Mouse (Mus musculus) limb, embryonic 10.5 days (tissue): ENCODE results near the gene Zfp607b. TPM values are rescaled to one million over a fixed set of nuclear protein-coding genes. Genes with fewer than 3 reads are reported as not detected.

Experiments used
- DNase-seq: peaks from one replicate; pipeline ENCODE4 v3.0.0-alpha.2; 2017; ENCODE audit warnings: low spot score
- H3K27ac ChIP-seq: fragments of 300-500 bp; sonication (generic); 2 replicates; pipeline ENCODE4 v1.5.1; 2016; ENCODE audit warnings: mild to moderate bottlenecking
- H3K27me3 ChIP-seq: fragments of 300-500 bp; sonication (generic); 2 replicates; pipeline ENCODE4 v1.6.1; 2016; ENCODE audit warnings: low read depth, mild to moderate bottlenecking; ENCODE audit not compliant: poor library complexity, severe bottlenecking
- H3K36me3 ChIP-seq: fragments of 300-500 bp; sonication (generic); 2 replicates; pipeline ENCODE4 v1.6.1; 2016; ENCODE audit warnings: mild to moderate bottlenecking, moderate library complexity
- H3K4me1 ChIP-seq: fragments of 300-500 bp; sonication (generic); 2 replicates; pipeline ENCODE4 v1.6.1; 2016
- H3K4me3 ChIP-seq: fragments of 300-500 bp; sonication (generic); 2 replicates; pipeline ENCODE4 v1.5.1; 2016; ENCODE audit warnings: mild to moderate bottlenecking, moderate library complexity
- H3K9me3 ChIP-seq: fragments of 300-500 bp; sonication (generic); replicated peaks from 2 replicates; pipeline ENCODE4 v1.6.1; 2016; ENCODE audit warnings: mild to moderate bottlenecking
- WGBS: fragments of 180-500 bp; shearing (Covaris S2); methylation state at CpG from one replicate; pipeline ENCODE4 v1.1.7; 2016; 5-methylcytosine and 5-hydroxymethylcytosine counted together
- polyA plus RNA-seq: library from polyadenylated mRNA; unstranded; fragments of >200 nt; fragmentation: Nextera tagmentation; extraction: Ambion mirVana; gene quantifications from 2 replicates; pipeline ENCODE4 v1.2.1, GENCODE M21; 2016

Zfp607b gene
- polyA plus RNA-seq, 1 experiment from 2014 or later, result 3.3 TPM

- peak overlapping the region; percentile 84 for H3K27ac ChIP-seq
- H3K4me3 ChIP-seq, result peak overlapping the region; percentile 58
- WGBS, result 50% methylated on average over 14 of the region's 14 CpGs
- no peaks in the 10 kb centered on the region for H3K27me3 ChIP-seq
- no peaks in the 10 kb centered on the region for H3K9me3 ChIP-seq
- peaks cover 12% of the 10 kb centered on the region for H3K4me1 ChIP-seq
- peak; percentile 34 for DNase-seq
- no peaks in the 10 kb centered on the region for H3K36me3 ChIP-seq
Observed at GRCm38 (mm10) chr7:27688246-27688788, 823 bp upstream of the Zfp607b start.

GRCm38 (mm10) chr7:27691076-27691475, 1.9 kb downstream of the Zfp607b start:
- no peak overlapping the region for H3K27ac ChIP-seq
- H3K36me3 ChIP-seq, result no peaks in the 10 kb centered on the region
- no peaks in the 10 kb centered on the region for H3K27me3 ChIP-seq
- WGBS, result 49% methylated on average over 5 of the region's 5 CpGs
- H3K9me3 ChIP-seq, result no peaks in the 10 kb centered on the region
- peaks cover 12% of the 10 kb centered on the region for H3K4me1 ChIP-seq
- no peak overlapping the region for H3K4me3 ChIP-seq
- peak; percentile 36 for DNase-seq

GRCm38 (mm10) chr7:27696711-27697110, 7.6 kb downstream of the Zfp607b start:
- 40% methylated on average over 3 of the region's 3 CpGs for WGBS
- Histone ChIP-seq H3K4me3 (no peak overlapping the region), H3K36me3 (no peaks in the 10 kb centered on the region), H3K4me1 (no peaks in the 10 kb centered on the region), H3K27ac (no peak overlapping the region), H3K27me3 (no peaks in the 10 kb centered on the region), H3K9me3 (no peaks in the 10 kb centered on the region)
- no peak for DNase-seq

GRCm38 (mm10) chr7:27710402-27710801, 21.3 kb downstream of the Zfp607b start:
- no peaks in the 10 kb centered on the region for H3K9me3 ChIP-seq
- no peak for DNase-seq
- H3K27me3 ChIP-seq, result no peaks in the 10 kb centered on the region
- 88% methylated on average over 7 of the region's 7 CpGs for WGBS
- no peaks in the 10 kb centered on the region for H3K36me3 ChIP-seq
- H3K4me1 ChIP-seq, result no peaks in the 10 kb centered on the region
- H3K27ac ChIP-seq, result no peak overlapping the region
- H3K4me3 ChIP-seq, result no peak overlapping the region

- Histone ChIP-seq H3K27me3 (no peaks in the 10 kb centered on the region), H3K27ac (no peak overlapping the region), H3K36me3 (no peaks in the 10 kb centered on the region), H3K9me3 (no peaks in the 10 kb centered on the region), H3K4me1 (no peaks in the 10 kb centered on the region), H3K4me3 (no peak overlapping the region)
- 91% methylated on average over 8 of the region's 8 CpGs for WGBS
- DNase-seq, result no peak
Observed at GRCm38 (mm10) chr7:27721951-27722350, 32.8 kb downstream of the Zfp607b start.

GRCm38 (mm10) chr7:27725566-27726538, 36.7 kb downstream of the Zfp607b start:
- Histone ChIP-seq H3K27me3 (no peaks in the 10 kb centered on the region), H3K9me3 (no peaks in the 10 kb centered on the region), H3K4me3 (no peak overlapping the region), H3K4me1 (0 out of 2 replicates have a peak, but pooled peaks cover under 1% of the 10 kb centered on the region), H3K36me3 (no peaks in the 10 kb centered on the region), H3K27ac (peak overlapping the region; percentile 56)
- DNase-seq, result peak; percentile 45
- WGBS, result 51% methylated on average over 12 of the region's 12 CpGs

- 74% methylated on average over 2 of the region's 2 CpGs for WGBS
- no peak overlapping the region for H3K4me3 ChIP-seq
- H3K9me3 ChIP-seq, result no peaks in the 10 kb centered on the region
- no peak overlapping the region for H3K27ac ChIP-seq
- H3K27me3 ChIP-seq, result no peaks in the 10 kb centered on the region
- no peaks in the 10 kb centered on the region for H3K36me3 ChIP-seq
- peaks cover 8% of the 10 kb centered on the region for H3K4me1 ChIP-seq
- DNase-seq, result no peak
Observed at GRCm38 (mm10) chr7:27727471-27727870, 38.3 kb downstream of the Zfp607b start.

- Histone ChIP-seq H3K27me3 (no peaks in the 10 kb centered on the region), H3K4me1 (peaks cover 15% of the 10 kb centered on the region), H3K4me3 (peak within 1 kb of the TSS; percentile 74), H3K9me3 (no peaks in the 10 kb centered on the region), H3K36me3 (peaks cover 20% of the 10 kb centered on the region), H3K27ac (peak within 1 kb of the TSS; percentile 96)
- WGBS, result under 1% methylated on average over 35 of the region's 35 CpGs
- peak; percentile 90 for DNase-seq
Observed at GRCm38 (mm10) chr7:27731281-27731883, 42.2 kb downstream of the Zfp607b start, which contains the start of gene Zfp60. Gene Zfp60 (plus strand): TSS chr7:27731389.

GRCm38 (mm10) chr7:27731946-27732345, 42.8 kb downstream of the Zfp607b start:
- peaks cover 23% of the 10 kb centered on the region for H3K36me3 ChIP-seq
- peak overlapping the region; percentile 74 for H3K4me3 ChIP-seq
- H3K27me3 ChIP-seq, result no peaks in the 10 kb centered on the region
- H3K27ac ChIP-seq, result peak overlapping the region; percentile 96
- H3K4me1 ChIP-seq, result peaks cover 15% of the 10 kb centered on the region
- no peaks in the 10 kb centered on the region for H3K9me3 ChIP-seq
- peak; percentile 36 for DNase-seq
- WGBS, result 14% methylated on average over 12 of the region's 12 CpGs

GRCm38 (mm10) chr7:27732508-27732907, 43.4 kb downstream of the Zfp607b start:
- H3K27ac ChIP-seq, result peak overlapping the region; percentile 96
- H3K27me3 ChIP-seq, result no peaks in the 10 kb centered on the region
- no peaks in the 10 kb centered on the region for H3K9me3 ChIP-seq
- H3K4me1 ChIP-seq, result peaks cover 15% of the 10 kb centered on the region
- no peak for DNase-seq
- peaks cover 27% of the 10 kb centered on the region for H3K36me3 ChIP-seq
- 90% methylated on average over 6 of the region's 6 CpGs for WGBS
- H3K4me3 ChIP-seq, result peak overlapping the region; percentile 74

GRCm38 (mm10) chr7:27735457-27735856, 46.3 kb downstream of the Zfp607b start:
- peaks cover 54% of the 10 kb centered on the region for H3K36me3 ChIP-seq
- H3K4me1 ChIP-seq, result peaks cover 15% of the 10 kb centered on the region
- no peak overlapping the region for H3K27ac ChIP-seq
- H3K4me3 ChIP-seq, result no peak overlapping the region
- WGBS, result 90% methylated on average over 5 of the region's 5 CpGs
- DNase-seq, result no peak
- no peaks in the 10 kb centered on the region for H3K9me3 ChIP-seq
- no peaks in the 10 kb centered on the region for H3K27me3 ChIP-seq
